Mouse (Mus musculus) erythroblast, adult 5-6 weeks (primary cell): ENCODE data around the gene Zfp322a. TPM values are rescaled to one million over a fixed set of nuclear protein-coding genes. Genes with fewer than 3 reads are reported as not detected.
"Not testable (repeated sequence)": the region's sequence is repeated elsewhere in the genome, so short reads cannot be mapped to it uniquely, and the experiment has no call there.

Experiments used
- ATAC-seq: replicated peaks from 2 replicates; pipeline ENCODE4 v1.8.0; 2016; ENCODE audit warnings: moderate number of reproducible peaks, mild to moderate bottlenecking, moderate TSS enrichment, inconsistent platforms; ENCODE audit not compliant: poor library complexity, low FRiP score, severe bottlenecking
- total RNA-seq, 2 experiments: library from RNA; stranded (forward) in 1 of 2; stranded (reverse) in 1 of 2; fragments of 150-400 nt in 1 of 2; fragments of 200-764, 138-1000 nt in 1 of 2; gene quantifications; 2 replicates each; pipeline versions ENCODE4 v1.2.3 to v1.2.4; 2015 to 2017; ENCODE audit warnings: low replicate concordance in 2 of 2

Zfp322a gene
- total RNA-seq, 2 experiments from 2014 or later, result 10.8 to 10.9 TPM

DNA sequence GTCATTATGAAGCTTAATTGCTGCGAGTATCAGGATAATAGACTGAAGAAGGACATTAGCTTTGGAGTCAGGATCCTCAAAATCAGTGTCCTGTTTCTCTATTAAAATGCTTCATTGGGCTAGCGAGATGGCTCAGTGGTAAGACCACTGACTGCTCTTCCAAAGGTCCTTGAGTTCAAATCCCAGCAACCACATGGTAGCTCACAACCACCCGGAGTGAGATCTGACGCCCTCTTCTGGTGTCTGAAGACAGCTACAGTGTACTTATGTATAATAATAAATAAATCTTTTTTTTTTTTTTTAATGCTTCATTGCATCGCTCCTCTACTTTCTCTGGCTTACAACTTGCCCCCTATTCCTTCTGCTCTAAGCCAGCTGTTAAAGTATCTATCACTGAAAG, 14.5 kb downstream of the Zfp322a start:
- ATAC-seq, result not testable (repeated sequence)

DNA sequence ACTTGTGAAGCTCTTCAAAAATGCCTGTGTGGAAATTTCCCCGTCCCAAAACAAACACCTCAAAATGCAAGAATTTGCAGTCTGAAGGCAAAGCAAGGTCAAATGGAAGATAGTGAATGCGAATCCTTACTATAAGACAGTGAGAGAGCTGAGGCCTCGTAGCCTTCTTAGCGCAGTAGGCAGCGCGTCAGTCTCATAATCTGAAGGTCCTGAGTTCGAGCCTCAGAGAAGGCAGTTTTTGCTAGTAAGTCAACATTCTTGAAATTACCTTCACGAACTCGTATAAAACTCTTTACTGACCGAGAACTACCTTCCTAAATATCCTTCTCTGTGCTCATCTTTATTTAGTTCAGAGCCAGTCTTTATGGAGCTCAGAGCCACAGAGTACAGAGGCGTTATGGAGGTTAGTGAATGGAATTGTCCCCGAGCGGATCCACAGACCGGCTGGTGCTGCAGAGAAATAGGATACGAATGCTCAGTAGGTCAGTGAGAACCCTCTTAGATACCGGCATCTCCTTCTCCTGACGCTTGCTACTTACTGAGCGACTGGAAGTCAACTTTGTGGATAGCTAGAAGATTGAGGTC, 51.6 kb downstream of the Zfp322a start:
- ATAC-seq, result no peak

DNA sequence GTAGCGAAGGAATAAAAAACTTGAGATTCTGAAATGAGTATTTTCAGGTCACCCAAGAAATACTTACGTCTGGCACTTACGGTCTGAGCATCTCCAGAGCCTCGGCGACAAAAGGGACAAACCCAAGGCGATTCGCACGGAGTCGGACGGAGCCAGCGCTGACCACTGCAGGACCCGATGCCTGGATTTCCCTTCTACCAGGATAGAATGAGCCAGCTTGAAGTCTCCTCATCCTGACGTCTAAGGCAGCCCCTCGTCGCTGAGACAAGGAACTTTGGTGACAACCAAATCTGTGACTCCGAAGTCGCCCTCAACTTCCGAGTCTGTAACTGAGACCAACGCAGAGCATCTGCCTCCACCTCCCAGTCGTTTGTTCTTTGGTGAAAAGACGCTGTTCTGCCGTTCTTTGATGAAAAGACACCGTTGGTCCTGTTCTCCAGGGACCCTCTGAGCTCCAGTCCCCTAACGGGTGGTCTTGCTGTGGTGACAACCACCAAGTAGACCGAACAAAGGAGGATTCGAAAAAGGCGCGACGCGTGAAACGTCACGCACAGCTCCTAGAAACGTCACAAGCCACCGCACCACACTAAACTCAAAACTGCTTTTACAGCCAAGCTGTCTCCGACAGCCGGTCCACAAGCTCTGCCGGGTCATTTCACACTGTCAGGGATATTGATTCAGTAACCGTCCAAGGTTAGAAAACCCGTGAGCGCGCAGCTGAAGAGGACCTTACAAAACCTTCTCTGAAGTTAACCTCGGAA, 55.9 kb downstream of the Zfp322a start:
- no peak for ATAC-seq

DNA sequence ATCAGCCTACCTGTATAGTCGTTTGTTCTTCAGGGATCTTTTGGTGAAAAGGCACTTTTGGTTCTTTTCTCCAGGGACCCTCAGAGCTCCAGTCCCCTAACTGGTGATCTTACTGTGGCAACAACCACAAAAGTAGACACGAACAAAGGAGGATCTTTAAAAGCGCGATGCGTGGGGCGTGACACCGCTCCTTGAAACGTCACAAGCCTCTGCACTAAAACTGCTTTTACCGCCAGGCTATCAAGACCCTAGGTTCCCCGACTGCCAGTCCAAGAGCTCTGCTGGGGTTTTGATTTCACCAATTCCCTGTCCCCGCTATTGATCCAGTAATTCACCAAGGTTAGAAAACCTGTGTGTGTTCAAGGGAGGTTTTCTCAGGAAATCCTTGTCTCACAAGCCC, 59.0 kb downstream of the Zfp322a start:
- ATAC-seq, result no peak

DNA sequence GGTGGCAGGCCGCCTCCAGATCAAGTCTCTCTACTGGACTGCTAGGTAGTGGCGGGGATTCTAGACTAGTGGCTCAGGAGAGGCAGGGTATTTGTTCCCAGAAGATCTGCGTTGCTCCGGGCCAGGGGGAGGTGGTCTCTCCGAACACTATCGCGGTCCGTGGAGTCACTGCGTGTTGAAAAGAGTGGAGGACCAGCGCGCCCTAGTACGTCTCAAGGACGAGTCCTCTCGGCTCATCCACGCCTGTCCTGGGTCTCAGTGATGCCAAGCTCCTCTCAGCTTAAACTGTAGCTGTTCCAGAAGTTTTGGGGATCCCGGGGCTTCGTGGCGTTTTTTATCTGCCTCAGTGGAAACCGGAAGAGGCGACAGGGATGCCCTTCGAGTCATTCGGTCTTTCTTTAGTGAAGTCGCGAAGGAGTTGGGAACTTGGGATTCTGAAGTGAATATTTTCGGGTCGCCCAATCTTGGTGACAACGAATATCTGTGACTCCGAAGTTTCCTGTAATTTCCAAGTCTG, 59.5 kb downstream of the Zfp322a start:
- no peak for ATAC-seq

DNA sequence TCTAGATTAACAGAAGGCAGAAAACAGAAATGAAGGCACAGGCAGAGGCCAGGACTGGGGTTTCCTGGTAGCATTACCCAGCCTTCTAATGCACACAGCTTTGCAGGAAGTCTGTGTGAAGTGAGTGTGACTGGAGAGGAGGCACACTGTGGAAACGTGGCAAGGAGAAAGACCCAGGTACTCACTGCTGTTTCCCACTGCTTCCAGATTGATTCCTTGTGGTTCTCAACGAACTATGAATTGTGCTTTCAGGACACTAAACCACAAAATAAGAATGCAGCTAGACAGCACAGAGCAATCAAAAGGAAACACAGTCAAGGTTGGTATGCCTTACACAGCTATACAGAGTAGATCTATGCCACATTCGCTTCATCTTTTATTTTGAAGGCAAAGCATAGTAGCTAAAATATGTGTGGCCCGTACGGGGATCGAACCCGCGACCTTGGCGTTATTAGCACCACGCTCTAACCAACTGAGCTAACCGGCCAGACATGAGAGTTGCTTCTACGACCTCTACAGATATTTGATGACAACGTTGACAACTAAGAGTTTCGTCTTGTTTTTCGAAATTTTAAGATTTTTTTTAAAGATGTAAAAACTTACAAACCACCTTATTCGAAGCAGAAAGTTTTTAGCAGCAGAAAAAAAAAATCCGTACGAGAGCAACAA, 60.2 kb downstream of the Zfp322a start:
- ATAC-seq, result not testable (repeated sequence)

DNA sequence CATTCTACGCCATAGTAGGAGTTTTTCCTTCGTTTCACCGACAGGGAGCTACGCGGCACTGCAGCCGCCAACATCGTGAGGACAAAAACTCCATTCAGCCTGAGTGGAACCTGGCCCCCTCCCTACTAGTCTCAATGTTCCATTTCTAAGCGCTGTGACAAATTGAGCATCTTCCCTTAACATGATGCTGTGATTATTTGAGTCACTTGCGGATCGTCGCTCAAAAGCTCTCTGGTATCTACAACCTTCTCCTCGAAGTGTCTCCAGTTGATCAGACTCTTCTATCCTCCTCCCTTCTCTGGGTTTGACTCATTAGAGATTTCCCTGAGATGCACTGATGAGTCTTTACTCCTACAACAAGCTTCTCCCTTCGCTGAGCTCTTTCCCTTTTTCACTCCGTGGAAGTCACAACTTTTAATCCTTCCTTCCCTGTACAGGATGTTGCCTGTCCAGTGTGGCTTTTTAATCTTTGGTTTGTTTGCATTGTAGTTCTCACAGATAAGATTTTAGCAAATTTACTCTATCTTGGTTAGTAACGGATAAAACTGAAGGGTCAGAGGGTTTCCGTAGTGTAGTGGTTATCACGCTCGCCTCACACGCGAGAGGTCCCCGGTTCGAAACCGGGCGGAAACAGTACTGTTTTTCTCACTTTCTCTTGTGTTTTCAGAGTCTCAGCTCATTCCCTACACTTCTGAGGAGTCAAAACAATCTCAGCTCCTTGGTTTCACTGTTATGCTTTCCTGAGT, 61.8 kb downstream of the Zfp322a start:
- no peak for ATAC-seq

DNA sequence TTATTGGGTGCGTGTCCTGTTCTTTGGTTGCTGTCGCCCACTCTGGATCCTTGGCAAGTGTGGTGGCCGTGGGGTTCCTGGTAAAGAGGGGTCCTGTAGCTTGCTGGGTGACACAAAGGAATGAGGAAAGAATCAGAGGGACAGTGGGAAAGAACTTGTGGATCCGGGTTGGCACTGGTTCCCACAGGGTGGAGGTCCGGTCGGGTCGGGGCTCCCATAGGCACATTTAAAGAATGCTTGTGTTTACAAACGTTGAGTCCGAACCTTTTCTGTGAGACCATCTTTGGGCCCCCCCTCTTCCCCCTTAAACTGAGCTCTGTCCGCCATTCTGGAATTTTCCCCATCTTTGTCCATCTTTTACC, 62.3 kb downstream of the Zfp322a start:
- no peak for ATAC-seq

Other genes with a start within 250 kb of the Zfp322a start
- gene Vmn1r218, start 236.1 kb downstream of the Zfp322a start, total RNA-seq (2015; ENCODE audit: low replicate concordance), result not detected in 2 replicates
- 0.14 TPM in 1 of 2 replicates, not detected in the other for gene Vmn1r218, start 236.1 kb downstream of the Zfp322a start, total RNA-seq (2017; ENCODE audit: low replicate concordance)
- gene Vmn1r219, start 209.9 kb downstream of the Zfp322a start, total RNA-seq (2015; ENCODE audit: low replicate concordance), result not detected in 2 replicates
- gene Vmn1r219, start 209.9 kb downstream of the Zfp322a start, total RNA-seq (2017; ENCODE audit: low replicate concordance), result 0.09 TPM in 1 of 2 replicates, not detected in the other
- gene Vmn1r220, start 181.2 kb downstream of the Zfp322a start, total RNA-seq (2015; ENCODE audit: low replicate concordance), result not detected in 2 replicates
- not detected in 2 replicates for gene Vmn1r220, start 181.2 kb downstream of the Zfp322a start, total RNA-seq (2017; ENCODE audit: low replicate concordance)
- gene Vmn1r221, start 155.1 kb downstream of the Zfp322a start, total RNA-seq (2015; ENCODE audit: low replicate concordance), result not detected in 2 replicates
- not detected in 2 replicates for gene Vmn1r221, start 155.1 kb downstream of the Zfp322a start, total RNA-seq (2017; ENCODE audit: low replicate concordance)
- not detected in 2 replicates for gene Vmn1r222, start 133.3 kb downstream of the Zfp322a start, total RNA-seq (2015; ENCODE audit: low replicate concordance)
- gene Vmn1r222, start 133.3 kb downstream of the Zfp322a start, total RNA-seq (2017; ENCODE audit: low replicate concordance), result not detected in 2 replicates
- not detected in 2 replicates for gene Vmn1r223, start 122.1 kb downstream of the Zfp322a start, total RNA-seq (2015; ENCODE audit: low replicate concordance)
- gene Vmn1r223, start 122.1 kb downstream of the Zfp322a start, total RNA-seq (2017; ENCODE audit: low replicate concordance), result not detected in 2 replicates
- 1.7 and 1.9 TPM in 2 replicates for gene Abt1, start 54.7 kb upstream of the Zfp322a start, total RNA-seq (2015; ENCODE audit: low replicate concordance)
- gene Abt1, start 54.7 kb upstream of the Zfp322a start, total RNA-seq (2017; ENCODE audit: low replicate concordance), result 1.4 and 1.7 TPM in 2 replicates
- 4.2 and 4.4 TPM in 2 replicates for gene Btn1a1, start 96.7 kb upstream of the Zfp322a start, total RNA-seq (2015; ENCODE audit: low replicate concordance)
- gene Btn1a1, start 96.7 kb upstream of the Zfp322a start, total RNA-seq (2017; ENCODE audit: low replicate concordance), result 6.5 and 15.5 TPM in 2 replicates
- not detected in 2 replicates for gene Btn2a2, start 119.6 kb upstream of the Zfp322a start, total RNA-seq (2015; ENCODE audit: low replicate concordance)
- not detected in 2 replicates for gene Btn2a2, start 119.6 kb upstream of the Zfp322a start, total RNA-seq (2017; ENCODE audit: low replicate concordance)
- gene Hist1h4h, start 161.8 kb upstream of the Zfp322a start, total RNA-seq (2015; ENCODE audit: low replicate concordance), result 19.8 and 50.6 TPM in 2 replicates
- 443 and 524 TPM in 2 replicates for gene Hist1h4h, start 161.8 kb upstream of the Zfp322a start, total RNA-seq (2017; ENCODE audit: low replicate concordance)
- gene Hist1h2af, start 164.7 kb upstream of the Zfp322a start, total RNA-seq (2015; ENCODE audit: low replicate concordance), result 20.7 and 32.7 TPM in 2 replicates
- 925 and 1,298 TPM in 2 replicates for gene Hist1h2af, start 164.7 kb upstream of the Zfp322a start, total RNA-seq (2017; ENCODE audit: low replicate concordance)
- gene Hist1h3g, start 166.2 kb upstream of the Zfp322a start, total RNA-seq (2015; ENCODE audit: low replicate concordance), result 74.4 and 97.2 TPM in 2 replicates
- 54.5 and 131 TPM in 2 replicates for gene Hist1h3g, start 166.2 kb upstream of the Zfp322a start, total RNA-seq (2017; ENCODE audit: low replicate concordance)
- 13.4 and 18.2 TPM in 2 replicates for gene Hist1h2bh, start 174.2 kb upstream of the Zfp322a start, total RNA-seq (2015; ENCODE audit: low replicate concordance)
- gene Hist1h2bh, start 174.2 kb upstream of the Zfp322a start, total RNA-seq (2017; ENCODE audit: low replicate concordance), result 63.0 and 67.3 TPM in 2 replicates
- 12.7 and 21.7 TPM in 2 replicates for gene Hist1h3f, start 174.8 kb upstream of the Zfp322a start, total RNA-seq (2015; ENCODE audit: low replicate concordance)
- 51.2 and 57.7 TPM in 2 replicates for gene Hist1h3f, start 174.8 kb upstream of the Zfp322a start, total RNA-seq (2017; ENCODE audit: low replicate concordance)
- 55.5 and 68.5 TPM in 2 replicates for gene Hist1h4f, start 182.4 kb upstream of the Zfp322a start, total RNA-seq (2015; ENCODE audit: low replicate concordance)
- 1,011 and 1,279 TPM in 2 replicates for gene Hist1h4f, start 182.4 kb upstream of the Zfp322a start, total RNA-seq (2017; ENCODE audit: low replicate concordance)
- 14.6 and 16.7 TPM in 2 replicates for gene Hist1h1d, start 184.1 kb upstream of the Zfp322a start, total RNA-seq (2015; ENCODE audit: low replicate concordance)
- gene Hist1h1d, start 184.1 kb upstream of the Zfp322a start, total RNA-seq (2017; ENCODE audit: low replicate concordance), result 170 and 238 TPM in 2 replicates
- gene Hist1h3e, start 193.2 kb upstream of the Zfp322a start, total RNA-seq (2015; ENCODE audit: low replicate concordance), result 37.3 and 49.5 TPM in 2 replicates
- gene Hist1h3e, start 193.2 kb upstream of the Zfp322a start, total RNA-seq (2017; ENCODE audit: low replicate concordance), result 84.7 and 92.0 TPM in 2 replicates
- 1.7 TPM in 1 of 2 replicates, not detected in the other for gene Hist1h2ae, start 202.0 kb upstream of the Zfp322a start, total RNA-seq (2015; ENCODE audit: low replicate concordance)
- 122 and 175 TPM in 2 replicates for gene Hist1h2ae, start 202.0 kb upstream of the Zfp322a start, total RNA-seq (2017; ENCODE audit: low replicate concordance)
- gene Hist1h2bg, start 202.2 kb upstream of the Zfp322a start, total RNA-seq (2015; ENCODE audit: low replicate concordance), result 170 and 206 TPM in 2 replicates
- 470 and 670 TPM in 2 replicates for gene Hist1h2bg, start 202.2 kb upstream of the Zfp322a start, total RNA-seq (2017; ENCODE audit: low replicate concordance)
- 208 and 222 TPM in 2 replicates for gene Hist1h2bf, start 205.0 kb upstream of the Zfp322a start, total RNA-seq (2015; ENCODE audit: low replicate concordance)
- 253 and 407 TPM in 2 replicates for gene Hist1h2bf, start 205.0 kb upstream of the Zfp322a start, total RNA-seq (2017; ENCODE audit: low replicate concordance)
- not detected in 2 replicates for gene Hist1h2ad, start 205.2 kb upstream of the Zfp322a start, total RNA-seq (2015; ENCODE audit: low replicate concordance)
- gene Hist1h2ad, start 205.2 kb upstream of the Zfp322a start, total RNA-seq (2017; ENCODE audit: low replicate concordance), result 370 and 678 TPM in 2 replicates
- gene Hist1h3d, start 206.6 kb upstream of the Zfp322a start, total RNA-seq (2015; ENCODE audit: low replicate concordance), result 52.8 and 69.6 TPM in 2 replicates
- 50.4 and 63.8 TPM in 2 replicates for gene Hist1h3d, start 206.6 kb upstream of the Zfp322a start, total RNA-seq (2017; ENCODE audit: low replicate concordance)
- gene Hist1h4d, start 212.4 kb upstream of the Zfp322a start, total RNA-seq (2015; ENCODE audit: low replicate concordance), result 243 and 262 TPM in 2 replicates
- gene Hist1h4d, start 212.4 kb upstream of the Zfp322a start, total RNA-seq (2017; ENCODE audit: low replicate concordance), result 403 and 449 TPM in 2 replicates